ENCODE assay signal across 25 mouse cellular contexts in the genomic region with DNA sequence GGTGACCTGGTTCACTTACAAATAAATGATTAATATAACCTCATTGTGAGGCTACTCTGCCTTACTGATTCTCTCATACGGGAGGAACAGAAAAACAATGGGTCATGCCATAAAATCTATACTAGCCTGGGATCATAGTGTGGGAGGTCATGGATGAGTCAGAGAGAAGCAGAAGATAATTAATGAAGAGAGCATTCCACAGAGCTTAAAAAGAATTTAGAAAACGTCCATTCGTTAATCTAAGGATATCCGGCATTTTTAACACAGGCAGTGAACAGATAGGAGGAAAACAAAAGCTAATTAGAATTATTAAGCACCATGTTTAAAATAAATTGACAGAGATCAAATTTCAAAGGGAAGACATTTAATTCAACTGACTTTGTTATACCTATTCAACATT. TPM values are rescaled to one million over a fixed set of nuclear protein-coding genes. Genes with fewer than 3 reads are reported as not detected.
DNase-seq lines count a peak whose midpoint lies in the region; ATAC-seq and TF ChIP-seq lines count a peak whose summit lies in the region.
"Had no signal": no experiment of that assay in that cellular context is flagged by ENCODE, and none has a peak within 500 bp of the region (broad histone marks: within the 10 kb centered on the region; RNA-seq: fewer than 3 reads in every experiment).

No protein-coding gene starts in this region.

- peak; percentile 34 for DNase-seq in kidney, postnatal 0 days (ENCODE audit: low spot score)
- peak; percentile 59 for DNase-seq in Muller cell, postnatal 12 days (ENCODE audit: inconsistent ontology term)
- DNase-seq in Patski (ENCODE audit: low read depth, low spot score) = no peak
- no peak for DNase-seq in liver
- DNase-seq in layer of hippocampus, postnatal 36 days = no peak
- DNase-seq: adrenal gland, adult 2 months; adrenal gland, adult 8-10 months; adrenal gland, postnatal 10 days; adrenal gland, postnatal 14 days; adrenal gland, postnatal 25 days; adrenal gland, postnatal 36 days; B cell, adult 2 months; cerebellum, adult 11 months; cerebellum, adult 11-12 months; cerebellum, adult 18-20 months; cerebellum, adult 2 months; cerebellum, adult 8-10 months had no signal

- H3K27me3 ChIP-seq in kidney, postnatal 0 days (ENCODE audit: insufficient read depth, low read length) = no peaks in the 10 kb centered on the region
- H3K27me3 ChIP-seq in kidney, embryonic 14.5 days (ENCODE audit: control insufficient read depth, insufficient read depth, low read length) = no peaks in the 10 kb centered on the region
- peaks cover 12% of the 10 kb centered on the region for H3K27me3 ChIP-seq in Patski
- H3K27me3 ChIP-seq: CH12.LX had no signal

- TF ChIP-seq POLR2A in embryonic fibroblast, embryonic 13.5 days (IDR thresholded peaks at IDR 0.05; ENCODE audit: low read depth, low read length) = no peak

- WGBS in kidney, postnatal 0 days = 40% methylated on average over 4 of the region's 4 CpGs
- WGBS in kidney, embryonic 14.5 days = 62% methylated on average over 4 of the region's 4 CpGs

- POLR2A ChIA-PET in Patski (lab: Charles Lee) = no interaction called here

- ATAC-seq in kidney, postnatal 0 days (replicated peaks; ENCODE audit: low FRiP score, low read depth) = no peak
- no peak for ATAC-seq in kidney, embryonic 14.5 days (ENCODE audit: low FRiP score, low TSS enrichment)
- ATAC-seq in Patski = peak; percentile 67
- ATAC-seq in activated CD4-positive, CD25-positive, alpha-beta regulatory T cell, adult 4 months = no peak
- ATAC-seq: CD4-positive, CD25-positive, alpha-beta regulatory T cell, adult 4 months had no signal

- no peak overlapping the region for H3K4me3 ChIP-seq in kidney, postnatal 0 days (replicated peaks; ENCODE audit: low read depth, low read length)
- H3K4me3 ChIP-seq in kidney, embryonic 14.5 days (ENCODE audit: low read length) = no peak overlapping the region
- no peak overlapping the region for H3K4me3 ChIP-seq in embryonic fibroblast, embryonic 13.5 days (ENCODE audit: insufficient read depth, low read length)

- CTCF ChIA-PET in Patski (lab: Charles Lee) = interaction anchor here (0.6 to 1.5 kb wide), 3 partner anchors 11 to 135 kb away, joined by 3 read pairs; no protein-coding TSS in a partner anchor

- TF ChIP-seq CTCF in kidney, postnatal 0 days (IDR thresholded peaks at IDR 0.05; ENCODE audit: low read depth) = no peak
- no peak for TF ChIP-seq CTCF in Patski (IDR thresholded peaks at IDR 0.05)
- TF ChIP-seq CTCF in embryonic fibroblast, embryonic 13.5 days (IDR thresholded peaks at IDR 0.05; ENCODE audit: borderline replicate concordance, insufficient read depth, low read length) = no peak

- no peak overlapping the region for H3K9ac ChIP-seq in kidney, postnatal 0 days (ENCODE audit: low read depth, low read length)
- H3K9ac ChIP-seq in kidney, embryonic 14.5 days (ENCODE audit: low read depth, low read length) = no peak overlapping the region

- H3K27ac ChIP-seq in kidney, postnatal 0 days = no peak overlapping the region
- no peak overlapping the region for H3K27ac ChIP-seq in kidney, embryonic 14.5 days (ENCODE audit: low read depth, low read length)
- H3K27ac ChIP-seq in embryonic fibroblast, embryonic 13.5 days (ENCODE audit: insufficient read depth, low read length) = 0 out of 2 replicates have a peak overlapping the region, but pooled peaks have one; percentile 34

- in situ Hi-C loops in Patski (cut with MboI; ENCODE audit: low pct_unique_long_range_greater_than_20kb) = loop anchor here (10.0 kb wide), 1 partner anchor 355 kb away; the partner anchor contains the start of gene Tmem164

- no peaks in the 10 kb centered on the region for H3K9me3 ChIP-seq in kidney, postnatal 0 days (replicated peaks; ENCODE audit: low read length)
- no peaks in the 10 kb centered on the region for H3K9me3 ChIP-seq in kidney, embryonic 14.5 days (ENCODE audit: control insufficient read depth, low read length)
- H3K9me3 ChIP-seq: G1E had no signal

- H3K36me3 ChIP-seq in kidney, postnatal 0 days (ENCODE audit: insufficient read depth, low read length) = no peaks in the 10 kb centered on the region
- H3K36me3 ChIP-seq in kidney, embryonic 14.5 days (ENCODE audit: control insufficient read depth, insufficient read depth, low read length) = no peaks in the 10 kb centered on the region
- H3K36me3 ChIP-seq: G1E had no signal

- H3K4me1 ChIP-seq in kidney, postnatal 0 days (replicated peaks; ENCODE audit: insufficient read depth, low read length) = no peaks in the 10 kb centered on the region
- H3K4me1 ChIP-seq in kidney, embryonic 14.5 days (ENCODE audit: control insufficient read depth, insufficient read depth, low read length) = no peaks in the 10 kb centered on the region
- no peaks in the 10 kb centered on the region for H3K4me1 ChIP-seq in embryonic fibroblast, embryonic 13.5 days (ENCODE audit: control insufficient read depth, insufficient read depth, low read length)

- no peak overlapping the region for H3K4me2 ChIP-seq in kidney, postnatal 0 days (ENCODE audit: low read length)
- H3K4me2 ChIP-seq in kidney, embryonic 14.5 days (replicated peaks; ENCODE audit: low read depth, low read length) = no peak overlapping the region

RNA-seq across cellular contexts. Expression of gene Rtl9, which starts 59.5 kb away (rescaled TPM):
- polyA plus RNA-seq in kidney, postnatal 0 days (2015; fragmentation: Nextera tagmentation; extraction: Ambion mirVana) = 0.08 and 0.10 TPM in 2 replicates
- 0.13 and 0.14 TPM in 2 replicates for polyA plus RNA-seq in kidney, embryonic 14.5 days (2014; fragmentation: Nextera tagmentation; extraction: Ambion mirVana)
- 0.04 TPM for polyA plus RNA-seq in Patski (2021)
- 0.42 TPM in 1 of 2 replicates, not detected in the other for polyA plus RNA-seq in embryonic fibroblast, embryonic 13.5 days (2011; ENCODE audit: insufficient read length, low read depth, missing spikeins)
- not detected for polyA plus RNA-seq in activated CD4-positive, CD25-positive, alpha-beta regulatory T cell, adult 4 months (2017; shearing (Covaris generic))
- under 1 TPM; 0.70 to 0.71 TPM for total RNA-seq in layer of hippocampus, postnatal 36 days (2021)
- total RNA-seq: adrenal gland, postnatal 25 days; ES-E14; G1E; MEL had no signal
- polyA plus RNA-seq: CD4-positive, CD25-positive, alpha-beta regulatory T cell, adult 4 months; G1E had no signal

Comparison
In these comparisons a context has a peak if more than half of its experiments do, and no peak if none do; other contexts are left out.
1. DNase-seq: peak in kidney, postnatal 0 days (single experiment) and Muller cell, postnatal 12 days (single experiment); none in Patski (single experiment), liver (single experiment) and layer of hippocampus, postnatal 36 days (0 of 2).